Mouse (Mus musculus) brain, embryonic 14.5 days (tissue): ENCODE results near the gene Fbxo21. TPM values are rescaled to one million over a fixed set of nuclear protein-coding genes. Genes with fewer than 3 reads are reported as not detected.

Source experiments
- DNase-seq: peaks from one replicate; pipeline ENCODE4 v3.0.0-alpha.2; 2011; ENCODE audit warnings: low read depth
- CTCF ChIP-seq: fragments of 200-500 bp; IDR thresholded peaks from 2 replicates; pipeline ENCODE4 v1.5.1; 2012; ENCODE audit warnings: inconsistent platforms, mild to moderate bottlenecking, moderate library complexity, borderline replicate concordance; ENCODE audit not compliant: insufficient read depth, insufficient read length; ENCODE audit errors: extremely low read depth
- POLR2A ChIP-seq: fragments of 200-500 bp; IDR thresholded peaks from 2 replicates; pipeline ENCODE4 v1.6.1; 2012; ENCODE audit warnings: mild to moderate bottlenecking, inconsistent platforms, borderline replicate concordance; ENCODE audit not compliant: poor library complexity, insufficient read depth, insufficient read length, severe bottlenecking; ENCODE audit errors: extremely low read depth
- polyA plus RNA-seq: library from polyadenylated mRNA; depleted of rRNA; stranded (reverse); fragments of >200 nt; gene quantifications from 2 replicates; pipeline ENCODE4 v1.2.3, GENCODE M21; 2012

Gene Fbxo21
- polyA plus RNA-seq, 1 experiment: 171 TPM

DNA sequence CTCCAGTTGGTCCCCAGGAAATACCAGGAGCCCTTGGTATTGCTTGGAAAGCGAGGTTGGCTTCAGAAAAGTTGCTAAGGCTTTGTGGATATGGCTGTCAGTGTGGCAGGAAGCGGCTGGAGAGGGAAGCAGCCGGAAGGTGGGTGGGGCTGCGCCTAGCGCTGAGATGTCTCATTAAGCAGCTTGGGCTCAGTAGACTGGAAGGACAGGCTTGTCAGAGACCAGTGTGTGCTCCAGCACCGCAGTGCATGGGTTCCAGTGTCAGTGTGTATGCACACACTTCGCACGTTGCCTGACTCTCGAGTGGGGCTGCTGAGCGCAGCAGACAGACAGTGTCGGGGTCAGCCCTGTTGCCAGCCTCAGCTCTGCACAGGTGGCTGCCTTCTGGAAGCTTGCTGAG, 23.1 kb downstream of the Fbxo21 start:
- TF ChIP-seq CTCF (no peak), POLR2A (no peak)
- peak; percentile 17 for DNase-seq

DNA sequence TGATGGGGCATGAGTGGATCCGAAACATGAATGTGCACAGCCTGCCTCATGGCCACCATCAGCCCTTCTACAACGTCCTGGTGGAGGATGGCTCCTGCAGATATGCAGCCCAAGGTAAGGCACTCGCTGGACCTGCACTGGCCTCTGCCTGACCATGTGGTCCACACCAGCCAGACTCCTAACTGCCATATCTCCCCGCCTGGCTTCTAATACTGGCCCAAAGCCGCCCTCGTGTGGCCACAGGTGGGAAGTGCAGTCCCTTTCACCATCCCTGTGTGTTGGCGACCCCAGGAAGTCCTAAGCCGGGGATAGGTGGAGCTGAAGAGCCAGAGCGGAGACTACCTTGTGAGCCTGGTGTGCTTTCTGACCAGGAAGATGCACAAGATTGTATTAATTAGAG, 25.5 kb downstream of the Fbxo21 start:
- TF ChIP-seq POLR2A: no peak
- TF ChIP-seq CTCF: peak; percentile 98
- DNase-seq: peak; percentile 77

DNA sequence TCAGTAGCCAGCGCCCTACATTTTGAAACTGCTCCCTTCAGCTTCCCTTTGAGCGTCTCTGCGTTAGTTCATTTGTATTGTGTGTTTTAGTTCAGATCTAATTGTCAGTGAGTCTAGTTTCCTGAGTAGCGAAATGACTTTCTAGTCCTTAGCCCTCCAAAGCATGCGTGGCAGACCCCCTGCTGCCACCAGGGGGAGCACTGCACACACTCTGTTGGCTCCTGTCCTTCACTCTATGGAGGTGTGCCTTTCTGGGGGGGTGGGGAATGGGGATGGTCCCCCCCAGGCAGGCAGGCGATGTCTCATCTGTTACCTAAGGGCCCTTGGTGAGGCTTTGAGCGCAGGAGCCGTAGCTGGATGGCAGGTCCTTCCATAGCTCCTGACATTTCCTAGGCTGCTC, 28.1 kb downstream of the Fbxo21 start:
- TF ChIP-seq POLR2A: no peak
- peak; percentile 93 for TF ChIP-seq CTCF
- DNase-seq: peak; percentile 53

DNA sequence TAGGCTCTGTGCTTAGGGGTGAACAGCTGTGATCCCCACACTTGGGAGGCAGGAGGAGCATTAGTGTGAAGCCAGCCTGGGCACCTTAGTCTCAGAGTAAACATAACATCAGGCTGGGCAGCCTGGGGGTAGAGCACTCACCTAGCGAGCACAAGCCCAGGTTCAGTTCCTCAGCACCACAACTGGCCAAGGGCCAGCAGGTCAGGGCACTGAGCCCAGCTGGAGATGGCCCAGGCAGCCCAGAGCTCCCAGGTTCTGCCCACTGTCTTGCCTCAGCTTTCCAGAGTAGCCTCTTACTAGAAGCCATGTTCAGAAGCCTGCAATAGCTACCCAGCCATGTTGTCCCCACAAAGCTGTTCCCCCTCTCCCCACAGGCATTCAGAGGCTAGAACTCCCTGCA, 29.2 kb downstream of the Fbxo21 start:
- no peak for DNase-seq
- TF ChIP-seq CTCF: no peak
- TF ChIP-seq POLR2A: no peak

DNA sequence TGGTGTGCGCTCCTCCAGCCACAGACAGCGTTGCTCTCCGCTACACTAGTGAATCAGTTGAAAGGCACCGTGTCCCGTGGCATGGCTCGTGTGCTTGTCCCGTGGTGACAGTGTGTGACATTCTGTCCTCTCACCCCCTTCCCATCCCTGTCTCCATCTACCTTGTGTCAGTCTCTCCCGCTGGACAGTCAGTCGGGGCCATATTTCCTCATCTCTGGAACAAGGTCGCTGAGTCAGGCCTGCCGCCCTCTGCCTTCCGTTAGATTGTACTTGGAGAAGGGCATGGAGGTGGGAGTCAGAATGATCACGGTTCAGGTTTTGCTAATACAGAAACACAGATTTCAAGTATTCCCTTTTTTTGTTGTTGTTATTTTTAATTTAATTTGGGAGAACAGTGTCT, 31.8 kb downstream of the Fbxo21 start:
- DNase-seq: no peak
- TF ChIP-seq CTCF (no peak), POLR2A (no peak)

DNA sequence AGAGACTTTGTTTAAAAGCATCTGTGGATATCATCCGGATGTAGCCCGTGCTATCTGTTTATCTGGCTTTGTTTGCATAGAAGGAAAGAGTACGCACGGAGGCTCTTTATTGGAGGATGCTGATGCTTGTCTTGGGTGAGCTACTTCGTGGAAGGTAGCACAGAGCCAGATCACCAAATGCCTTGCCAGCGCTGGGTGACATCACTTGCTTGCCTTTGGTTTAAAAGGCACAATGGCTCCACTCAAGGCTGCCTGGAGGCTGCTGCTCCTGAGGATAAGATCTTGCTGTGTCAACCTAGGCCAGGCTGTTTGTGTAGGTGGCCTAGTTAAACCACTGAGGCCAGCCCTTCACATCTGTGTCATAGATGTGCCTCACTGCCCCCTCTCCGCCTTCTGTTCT, 34.3 kb downstream of the Fbxo21 start:
- no peak for DNase-seq
- TF ChIP-seq CTCF (no peak), POLR2A (no peak)

DNA sequence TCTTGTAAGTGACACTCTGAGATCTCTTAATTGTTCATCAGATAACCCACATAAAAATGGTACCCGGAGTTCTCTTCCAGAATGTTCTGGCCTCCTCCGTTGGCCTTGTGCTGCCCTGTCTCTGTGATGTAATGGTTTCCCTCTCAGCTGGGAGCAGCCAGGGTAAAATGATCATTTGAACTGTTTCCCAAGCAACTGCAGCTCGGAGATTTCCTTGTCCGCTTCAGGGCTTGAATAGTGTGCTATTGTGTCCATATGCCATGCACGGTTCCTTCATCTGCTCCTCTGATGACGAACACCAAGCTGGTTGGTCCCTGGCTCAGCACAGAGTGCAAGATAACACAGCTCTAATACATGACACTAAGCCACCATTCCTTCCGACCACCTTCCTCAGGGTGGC, 35.3 kb downstream of the Fbxo21 start:
- no peak for TF ChIP-seq CTCF
- no peak for TF ChIP-seq POLR2A
- peak; percentile 56 for DNase-seq

DNA sequence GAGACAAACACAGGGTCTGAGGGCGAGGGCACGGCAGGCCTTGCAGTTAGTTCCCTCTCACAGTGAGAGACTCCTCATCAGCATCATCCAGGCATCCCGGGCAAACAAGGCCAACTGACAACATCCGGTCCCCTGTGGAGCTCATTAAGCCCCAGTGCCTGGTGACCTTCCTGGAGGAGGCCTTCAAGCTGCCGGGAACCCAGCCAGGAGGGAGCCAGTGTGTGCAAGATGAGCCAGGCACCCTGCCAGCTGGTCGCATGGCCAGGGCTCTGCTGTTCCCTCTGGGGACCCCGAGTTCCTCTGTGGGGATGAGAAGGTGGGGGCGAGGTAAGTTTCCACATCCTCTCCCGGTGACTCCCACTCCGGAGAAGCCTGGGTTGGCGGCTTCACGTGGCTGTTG, 38.5 kb downstream of the Fbxo21 start:
- peak; percentile 87 for DNase-seq
- no peak for TF ChIP-seq CTCF
- TF ChIP-seq POLR2A: no peak

DNA sequence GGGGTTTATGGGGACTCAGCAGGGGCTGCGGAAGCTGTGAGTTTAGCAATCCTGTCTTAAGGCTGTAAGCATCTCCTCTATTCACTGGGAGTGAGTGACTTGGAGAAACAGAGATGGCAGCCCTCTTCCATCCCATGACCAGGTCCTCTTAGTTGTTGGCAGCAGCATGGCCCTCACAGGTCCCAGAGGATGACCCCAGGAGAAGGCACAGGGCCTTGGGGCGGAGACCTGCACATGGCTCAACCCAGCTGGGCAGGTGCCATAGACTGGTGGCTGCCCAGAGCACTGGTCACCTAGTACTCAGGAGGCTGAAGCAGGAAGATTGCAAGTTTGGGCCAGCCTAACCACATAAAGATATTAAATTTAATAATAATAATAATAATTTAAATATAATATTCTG, 39.1 kb downstream of the Fbxo21 start:
- TF ChIP-seq POLR2A (no peak), CTCF (no peak)
- DNase-seq: no peak

DNA sequence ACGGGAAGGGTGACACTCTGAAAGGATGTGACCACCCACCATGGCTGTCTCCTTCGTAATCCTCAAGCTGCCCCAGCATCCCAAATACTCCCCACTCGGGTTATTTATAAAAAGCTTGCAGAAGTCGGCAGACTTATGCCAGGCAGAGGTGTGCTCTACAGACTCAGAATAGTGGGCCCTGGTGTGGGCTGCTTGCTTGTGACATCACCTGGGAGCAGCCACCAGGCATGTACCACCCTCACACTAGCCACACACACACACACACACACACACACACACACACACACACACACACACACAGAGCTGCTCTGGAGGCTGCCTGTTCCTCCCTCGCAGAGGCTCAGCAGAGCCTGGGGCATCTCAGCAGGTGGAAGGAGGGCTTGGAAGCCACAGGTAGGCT, 41.0 kb downstream of the Fbxo21 start:
- no peak for TF ChIP-seq POLR2A
- TF ChIP-seq CTCF: no peak
- DNase-seq: no peak

DNA sequence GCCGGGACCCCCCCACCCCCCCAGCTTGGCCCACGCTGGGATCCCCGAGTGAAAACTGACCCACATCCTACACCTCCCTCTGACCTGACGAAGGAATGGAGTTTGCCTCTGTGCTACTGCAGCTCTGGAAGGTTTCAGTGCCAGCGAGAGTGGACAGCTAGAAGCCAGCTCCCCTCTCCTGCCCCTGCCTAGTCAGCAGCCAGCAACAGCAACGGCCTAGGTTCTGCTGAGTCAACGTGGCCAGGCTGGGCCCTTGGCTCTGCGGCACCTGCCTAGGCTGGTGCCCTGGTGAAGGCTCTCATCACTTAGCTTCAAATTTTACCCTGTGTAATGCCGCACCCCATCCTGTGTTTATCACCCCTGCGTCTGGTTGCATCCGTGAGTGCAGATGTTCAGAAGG, 43.4 kb downstream of the Fbxo21 start:
- no peak for DNase-seq
- TF ChIP-seq POLR2A: no peak
- no peak for TF ChIP-seq CTCF

DNA sequence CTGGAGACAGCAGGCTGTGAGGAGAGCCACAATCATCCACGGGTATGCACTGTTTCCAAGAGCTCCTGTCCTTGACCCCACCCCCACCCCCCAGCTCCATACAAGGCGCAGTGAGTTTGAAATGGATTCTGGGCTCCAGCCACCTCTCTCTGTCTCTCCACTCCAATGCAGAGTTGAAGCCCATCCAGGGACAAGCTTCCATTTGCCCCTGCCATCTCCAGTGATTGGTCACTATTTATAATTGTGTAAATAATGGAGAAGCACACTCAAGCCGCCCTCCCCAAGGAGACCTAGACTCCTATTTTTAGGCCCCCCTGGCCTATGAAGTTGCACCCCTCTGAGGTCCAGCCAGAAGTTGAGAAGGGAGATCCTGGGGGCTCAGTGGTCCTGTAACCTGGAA, 46.5 kb downstream of the Fbxo21 start:
- no peak for TF ChIP-seq POLR2A
- no peak for TF ChIP-seq CTCF
- DNase-seq: no peak

DNA sequence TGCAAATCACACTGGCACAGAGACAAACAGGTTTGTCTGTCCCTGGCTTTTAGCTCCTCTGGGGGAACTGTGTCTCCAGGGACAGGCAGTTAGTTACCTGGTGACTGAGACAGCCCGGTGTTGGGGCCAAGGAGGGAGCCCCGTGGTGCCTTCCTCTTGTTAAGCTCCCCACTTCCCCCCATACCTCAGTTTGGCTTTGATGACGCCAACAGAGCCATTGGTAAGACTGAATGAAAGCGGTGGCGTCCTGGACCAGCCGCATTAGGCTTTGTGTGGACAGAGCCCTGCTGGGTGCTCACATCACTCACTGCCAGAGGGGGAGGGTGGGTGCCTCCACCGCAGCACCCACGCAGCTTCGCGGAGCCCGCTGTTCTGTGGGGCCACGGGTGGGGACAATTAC, 49.4 kb downstream of the Fbxo21 start:
- TF ChIP-seq CTCF: no peak
- no peak for TF ChIP-seq POLR2A

More for the DNA sequence above, 49.4 kb downstream of the Fbxo21 start:
- no peak for DNase-seq
